ENCODE assay signal across 8 mouse cellular contexts in genomic region chr11:23305673-23306608, GRCm38 (mm10). TPM values are rescaled to one million over a fixed set of nuclear protein-coding genes. Genes with fewer than 3 reads are reported as not detected.
DNase-seq lines count a peak whose midpoint lies in the region; ATAC-seq lines count a peak whose summit lies in the region.

No protein-coding gene starts in this region.

- peak overlapping the region; percentile 91 for H3K9ac ChIP-seq in hindbrain, embryonic 11.5 days (ENCODE audit: low read depth, low read length)

- WGBS in hindbrain, embryonic 11.5 days = under 1% methylated on average over 77 of the region's 98 CpGs

- peak overlapping the region; percentile 98 for H3K27ac ChIP-seq in hindbrain, embryonic 11.5 days (ENCODE audit: low read depth, low read length)

- no peaks in the 10 kb centered on the region for H3K9me3 ChIP-seq in hindbrain, embryonic 11.5 days (ENCODE audit: control insufficient read depth, low read length)

- H3K4me3 ChIP-seq in hindbrain, embryonic 11.5 days (ENCODE audit: low read depth, low read length) = peak overlapping the region; percentile 89

- peak; percentile 95 for ATAC-seq in frontal cortex, adult (ENCODE audit: low TSS enrichment)
- peak; percentile 95 for ATAC-seq in hindbrain, embryonic 11.5 days (ENCODE audit: low FRiP score)

- H3K36me3 ChIP-seq in hindbrain, embryonic 11.5 days (ENCODE audit: control insufficient read depth, insufficient read depth, low read length) = no peaks in the 10 kb centered on the region

- peak; percentile 79 for DNase-seq in MEL-GATA-1-ER (ENCODE audit: extremely low read depth, low read depth)
- DNase-seq in cerebellum, adult 8-10 months = peak; percentile 96
- peak; percentile 93 for DNase-seq in hindbrain, embryonic 11.5 days (ENCODE audit: low spot score)
- peak; percentile 95 to 97 for DNase-seq in layer of hippocampus, postnatal 10 days (ENCODE audit: low spot score in 2 of 2)
- DNase-seq in lung, postnatal 10 days = peak; percentile 99
- DNase-seq in ovary, postnatal 36 days (ENCODE audit: low spot score) = peak; percentile 98
- DNase-seq in thymus, postnatal 25 days = peak; percentile 95

- H3K4me1 ChIP-seq in hindbrain, embryonic 11.5 days (replicated peaks; ENCODE audit: control insufficient read depth, insufficient read depth, low read length) = no peaks in the 10 kb centered on the region

- H3K27me3 ChIP-seq in hindbrain, embryonic 11.5 days (ENCODE audit: control insufficient read depth, insufficient read depth, low read length) = no peaks in the 10 kb centered on the region

- peak overlapping the region; percentile 48 for H3K4me2 ChIP-seq in hindbrain, embryonic 11.5 days (replicated peaks; ENCODE audit: low read depth, low read length)

RNA-seq across cellular contexts. Expression of gene Usp34, which starts 0.8 kb away (rescaled TPM):
- polyA plus RNA-seq in hindbrain, embryonic 11.5 days (2014; fragmentation: Nextera tagmentation; extraction: Ambion mirVana) = 37.9 and 48.3 TPM in 2 replicates
- 100 to 1,000 TPM; 114 to 120 TPM for total RNA-seq in layer of hippocampus, postnatal 10 days (2021)

RNA-seq across cellular contexts. Expression of gene Xpo1, which starts 50.1 kb away (rescaled TPM):
- polyA plus RNA-seq in hindbrain, embryonic 11.5 days (2014; fragmentation: Nextera tagmentation; extraction: Ambion mirVana) = 148 and 161 TPM in 2 replicates
- 10 to 100 TPM; 78.0 to 79.1 TPM for total RNA-seq in layer of hippocampus, postnatal 10 days (2021)

Comparison
In these comparisons a context has a peak if more than half of its experiments do, and no peak if none do; other contexts are left out.
1. Peak in every context shown above with its lines: DNase-seq, ATAC-seq, H3K4me3 ChIP-seq and H3K27ac ChIP-seq.